Mouse (Mus musculus): Measurements from ENCODE around the gene Ptpn5. TPM values are rescaled to one million over a fixed set of nuclear protein-coding genes. Genes with fewer than 3 reads are reported as not detected.

The Ptpn5 gene
- polyA plus RNA-seq, 1 experiment: 0.49 TPM

DNA sequence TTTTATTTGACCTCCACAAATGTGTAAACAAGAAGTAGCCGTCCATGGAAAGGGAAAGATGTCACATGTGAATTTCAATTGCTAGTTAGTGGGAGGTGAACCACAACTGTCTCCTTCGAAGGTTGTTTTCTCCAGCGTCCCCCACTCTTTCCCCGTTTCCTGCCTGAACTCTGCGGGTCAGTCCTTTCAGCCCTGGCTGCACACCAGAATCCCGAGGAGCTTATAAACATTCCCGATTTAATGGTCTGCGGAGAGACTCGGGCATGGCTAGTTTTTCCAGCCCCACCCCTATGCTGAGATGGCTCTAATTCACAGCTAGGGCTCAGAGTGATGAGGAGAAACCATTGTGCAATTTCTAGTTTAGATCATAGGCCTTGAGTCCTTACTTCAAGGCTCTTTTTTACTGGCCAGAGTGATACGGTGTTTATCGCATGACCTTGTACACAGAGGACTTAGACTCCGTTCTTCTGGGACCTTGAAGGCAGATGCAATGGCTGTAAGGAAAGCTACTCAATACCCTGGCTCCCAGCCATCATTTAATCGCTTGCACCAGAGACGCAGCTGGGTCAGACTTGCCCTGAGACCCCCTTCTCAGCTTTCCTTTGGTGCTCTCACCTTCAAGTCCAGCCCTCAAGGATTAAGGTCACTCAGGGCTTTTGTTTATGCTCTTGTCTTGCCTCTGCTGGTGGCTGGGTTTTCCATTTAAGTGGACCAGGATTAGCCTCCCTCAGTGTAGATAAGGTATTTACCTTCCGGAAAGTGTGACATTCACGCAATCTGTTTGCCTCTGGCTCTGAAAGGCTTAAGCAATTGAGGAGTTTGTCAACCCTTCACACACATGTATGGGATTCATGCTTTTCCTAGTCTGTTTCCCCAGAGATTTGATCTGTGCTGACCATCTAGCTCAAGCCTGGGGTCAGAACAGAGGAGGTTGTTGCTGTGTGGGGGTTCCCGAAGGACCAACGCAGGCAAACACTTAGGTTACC lies 59.7 kb downstream of the Ptpn5 start:
- Histone ChIP-seq H3ac (ENCODE audit: control insufficient read depth, insufficient read length) (no peak overlapping the region), H3K4me2 (ENCODE audit: low read depth) (no peak overlapping the region), H3K4me3 (no peak overlapping the region), H3K27me3 (ENCODE audit: control insufficient read depth, insufficient read depth, insufficient read length) (no peaks in the 10 kb centered on the region), H3K79me2 (ENCODE audit: control insufficient read depth, insufficient read depth) (no peaks in the 10 kb centered on the region), H3K36me3 (ENCODE audit: control insufficient read depth, insufficient read depth) (no peaks in the 10 kb centered on the region)
- no peak for TF ChIP-seq POLR2A (IDR thresholded peaks at IDR 0.05; ENCODE audit: insufficient read length, low read depth)
- TF ChIP-seq MYOG (IDR thresholded peaks at IDR 0.05; ENCODE audit: control insufficient read depth in 1 of 3, insufficient read depth in 1 of 3, insufficient read length in 2 of 3, low read depth in 2 of 3): no peak
- TF ChIP-seq TCF12 (IDR thresholded peaks at IDR 0.05; ENCODE audit: insufficient read depth, poor library complexity, severe bottlenecking): no peak
- TF ChIP-seq SRF (IDR thresholded peaks at IDR 0.05; ENCODE audit: control insufficient read depth, insufficient read length, low read depth): no peak
- TF ChIP-seq MAX (IDR thresholded peaks at IDR 0.05; ENCODE audit: low read depth): no peak
- TF ChIP-seq POLR2AphosphoS2 (IDR thresholded peaks at IDR 0.05; ENCODE audit: insufficient read length, low read depth): no peak

DNA sequence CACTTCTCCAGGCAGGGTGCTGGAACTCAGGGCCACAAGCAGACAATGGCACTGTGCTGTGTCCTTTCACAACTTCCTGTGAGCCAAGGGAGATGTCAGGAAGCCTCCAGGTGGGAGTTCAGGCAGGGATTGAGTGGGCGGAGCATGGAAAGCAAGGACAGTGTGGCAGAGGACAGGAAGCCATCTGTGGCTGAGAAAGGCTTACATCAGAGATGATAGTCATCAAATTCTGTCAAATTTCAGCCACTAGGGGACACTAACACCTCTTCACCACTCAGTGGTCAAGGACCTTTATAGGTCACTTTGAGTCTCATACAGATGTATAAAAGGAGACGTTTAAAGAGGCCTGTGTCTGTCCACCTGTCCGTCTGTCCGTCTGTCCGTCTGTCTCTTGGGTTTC lies 60.9 kb downstream of the Ptpn5 start:
- Histone ChIP-seq H3K79me2 (ENCODE audit: control insufficient read depth, insufficient read depth) (no peaks in the 10 kb centered on the region), H3K4me3 (no peak overlapping the region), H3K27me3 (ENCODE audit: control insufficient read depth, insufficient read depth, insufficient read length) (no peaks in the 10 kb centered on the region), H3ac (ENCODE audit: control insufficient read depth, insufficient read length) (no peak overlapping the region), H3K36me3 (ENCODE audit: control insufficient read depth, insufficient read depth) (no peaks in the 10 kb centered on the region), H3K4me2 (ENCODE audit: low read depth) (no peak overlapping the region)
- TF ChIP-seq POLR2AphosphoS2 (IDR thresholded peaks at IDR 0.05; ENCODE audit: insufficient read length, low read depth): no peak
- TF ChIP-seq MYOD1 (IDR thresholded peaks at IDR 0.05; ENCODE audit: control insufficient read depth in 1 of 3, insufficient read length in 2 of 3, low read depth in 2 of 3): no peak
- TF ChIP-seq USF1 (IDR thresholded peaks at IDR 0.05; ENCODE audit: low read depth): no peak

- TF ChIP-seq SRF (IDR thresholded peaks at IDR 0.05; ENCODE audit: control insufficient read depth, insufficient read length, low read depth) (no peak), REST (IDR thresholded peaks at IDR 0.05; ENCODE audit: insufficient read depth, insufficient read length) (no peak), E2F4 (IDR thresholded peaks at IDR 0.05; ENCODE audit: insufficient read depth) (no peak)
- Histone ChIP-seq H3K27me3 (ENCODE audit: control insufficient read depth, insufficient read depth, insufficient read length) (no peaks in the 10 kb centered on the region), H3K4me3 (no peak overlapping the region), H3K79me2 (ENCODE audit: control insufficient read depth, insufficient read depth) (no peaks in the 10 kb centered on the region), H3K4me2 (ENCODE audit: low read depth) (no peak overlapping the region), H3ac (ENCODE audit: control insufficient read depth, insufficient read length) (no peak overlapping the region), H3K36me3 (ENCODE audit: control insufficient read depth, insufficient read depth) (no peaks in the 10 kb centered on the region)
Observed at GRCm38 (mm10) chr7:47067879-47068278, 65.6 kb downstream of the Ptpn5 start.

- Histone ChIP-seq H3K27me3 (ENCODE audit: control insufficient read depth, insufficient read depth, insufficient read length) (no peaks in the 10 kb centered on the region), H3K4me2 (ENCODE audit: low read depth) (no peak overlapping the region), H3K36me3 (ENCODE audit: control insufficient read depth, insufficient read depth) (no peaks in the 10 kb centered on the region), H3K79me2 (ENCODE audit: control insufficient read depth, insufficient read depth) (no peaks in the 10 kb centered on the region), H3ac (ENCODE audit: control insufficient read depth, insufficient read length) (no peak overlapping the region), H3K4me3 (no peak overlapping the region)
- TF ChIP-seq MYOD1 (IDR thresholded peaks at IDR 0.05; ENCODE audit: control insufficient read depth in 1 of 3, insufficient read length in 2 of 3, low read depth in 2 of 3): no peak
- no peak for TF ChIP-seq MYOG (IDR thresholded peaks at IDR 0.05; ENCODE audit: control insufficient read depth in 1 of 3, insufficient read depth in 1 of 3, insufficient read length in 2 of 3, low read depth in 2 of 3)
- TF ChIP-seq USF1 (IDR thresholded peaks at IDR 0.05; ENCODE audit: low read depth): no peak
- no peak for TF ChIP-seq POLR2A (IDR thresholded peaks at IDR 0.05; ENCODE audit: insufficient read length, low read depth)
- TF ChIP-seq SRF (IDR thresholded peaks at IDR 0.05; ENCODE audit: control insufficient read depth, insufficient read length, low read depth): no peak
Observed at GRCm38 (mm10) chr7:47066942-47067341, 66.5 kb downstream of the Ptpn5 start.

DNA sequence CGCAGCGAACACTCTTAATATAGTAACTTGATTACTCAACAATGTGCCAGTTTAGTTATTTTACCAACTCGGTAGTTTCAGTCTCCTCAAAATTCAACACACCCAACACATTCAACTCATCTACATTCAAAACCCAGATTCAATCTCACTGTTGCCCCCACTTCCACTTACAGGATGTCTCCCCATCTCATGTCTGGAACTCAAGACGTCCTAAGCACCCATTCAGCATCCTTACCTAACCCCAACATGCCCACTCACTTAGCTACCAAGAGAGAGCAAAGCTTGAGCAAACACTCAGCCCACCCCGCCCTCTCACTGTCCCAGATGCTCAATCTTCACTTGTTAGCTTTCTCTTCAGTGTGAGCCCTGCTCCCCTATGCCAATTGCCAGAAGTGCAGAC lies 71.9 kb downstream of the Ptpn5 start:
- Histone ChIP-seq H3K79me2 (ENCODE audit: control insufficient read depth, insufficient read depth) (no peaks in the 10 kb centered on the region), H3K36me3 (ENCODE audit: control insufficient read depth, insufficient read depth) (no peaks in the 10 kb centered on the region), H3K4me2 (ENCODE audit: low read depth) (no peak overlapping the region), H3ac (ENCODE audit: control insufficient read depth, insufficient read length) (no peak overlapping the region), H3K4me3 (no peak overlapping the region), H3K27me3 (ENCODE audit: control insufficient read depth, insufficient read depth, insufficient read length) (no peaks in the 10 kb centered on the region)
- TF ChIP-seq MAX (IDR thresholded peaks at IDR 0.05; ENCODE audit: low read depth) (no peak), E2F4 (IDR thresholded peaks at IDR 0.05; ENCODE audit: insufficient read depth) (no peak), POLR2A (IDR thresholded peaks at IDR 0.05; ENCODE audit: insufficient read length, low read depth) (no peak), CEBPB (IDR thresholded peaks at IDR 0.05; ENCODE audit: insufficient read depth, poor library complexity, severe bottlenecking) (no peak), SRF (IDR thresholded peaks at IDR 0.05; ENCODE audit: control insufficient read depth, insufficient read length, low read depth) (no peak), USF1 (IDR thresholded peaks at IDR 0.05; ENCODE audit: low read depth) (no peak), REST (IDR thresholded peaks at IDR 0.05; ENCODE audit: insufficient read depth, insufficient read length) (no peak), TCF12 (IDR thresholded peaks at IDR 0.05; ENCODE audit: insufficient read depth, poor library complexity, severe bottlenecking) (no peak), POLR2AphosphoS2 (IDR thresholded peaks at IDR 0.05; ENCODE audit: insufficient read length, low read depth) (no peak), MYOG (IDR thresholded peaks at IDR 0.05; ENCODE audit: control insufficient read depth in 1 of 3, insufficient read depth in 1 of 3, insufficient read length in 2 of 3, low read depth in 2 of 3) (no peak), TCF3 (IDR thresholded peaks at IDR 0.05; ENCODE audit: insufficient read length, low read depth) (no peak), MYOD1 (IDR thresholded peaks at IDR 0.05; ENCODE audit: control insufficient read depth in 1 of 3, insufficient read length in 2 of 3, low read depth in 2 of 3) (no peak)
